Mouse (Mus musculus) heart, embryonic 10.5 days (tissue): Measurements from ENCODE around the gene Iqgap3. TPM values are rescaled to one million over a fixed set of nuclear protein-coding genes. Genes with fewer than 3 reads are reported as not detected.
A peak's percentile ranks its signal among the peaks of the same experiment; 100 is the strongest.

Experiments
- DNase-seq: peaks from one replicate; pipeline ENCODE4 v3.0.0-alpha.2; 2017; ENCODE audit warnings: low spot score
- H3K27ac ChIP-seq: fragments of 300-500 bp; sonication (generic); 2 replicates; pipeline ENCODE4 v1.5.1; 2016; ENCODE audit warnings: mild to moderate bottlenecking
- H3K27me3 ChIP-seq: fragments of 300-500 bp; sonication (generic); 2 replicates; pipeline ENCODE4 v1.6.1; 2016; ENCODE audit warnings: mild to moderate bottlenecking; ENCODE audit not compliant: poor library complexity, insufficient read depth, severe bottlenecking
- H3K36me3 ChIP-seq: fragments of 300-500 bp; sonication (generic); 2 replicates; pipeline ENCODE4 v1.6.1; 2016; ENCODE audit warnings: mild to moderate bottlenecking, moderate library complexity
- H3K4me1 ChIP-seq: fragments of 300-500 bp; sonication (generic); 2 replicates; pipeline ENCODE4 v1.6.1; 2016; ENCODE audit warnings: mild to moderate bottlenecking
- H3K4me3 ChIP-seq: fragments of 300-500 bp; sonication (generic); 2 replicates; pipeline ENCODE4 v1.5.1; 2016; ENCODE audit warnings: mild to moderate bottlenecking, moderate library complexity
- H3K9me3 ChIP-seq: fragments of 300-500 bp; sonication (generic); 2 replicates; pipeline ENCODE4 v1.6.1; 2016; ENCODE audit warnings: mild to moderate bottlenecking, moderate library complexity
- WGBS: fragments of 180-500 bp; shearing (Covaris S2); methylation state at CpG from one replicate; pipeline ENCODE4 v1.1.7; 2016; 5-methylcytosine and 5-hydroxymethylcytosine counted together
- polyA plus RNA-seq: library from polyadenylated mRNA; unstranded; fragments of >200 nt; fragmentation: Nextera tagmentation; extraction: Ambion mirVana; gene quantifications from 2 replicates; pipeline ENCODE4 v1.2.1, GENCODE M21; 2016

The Iqgap3 gene
- 22.0 and 27.4 TPM in 2 replicates for polyA plus RNA-seq

DNA sequence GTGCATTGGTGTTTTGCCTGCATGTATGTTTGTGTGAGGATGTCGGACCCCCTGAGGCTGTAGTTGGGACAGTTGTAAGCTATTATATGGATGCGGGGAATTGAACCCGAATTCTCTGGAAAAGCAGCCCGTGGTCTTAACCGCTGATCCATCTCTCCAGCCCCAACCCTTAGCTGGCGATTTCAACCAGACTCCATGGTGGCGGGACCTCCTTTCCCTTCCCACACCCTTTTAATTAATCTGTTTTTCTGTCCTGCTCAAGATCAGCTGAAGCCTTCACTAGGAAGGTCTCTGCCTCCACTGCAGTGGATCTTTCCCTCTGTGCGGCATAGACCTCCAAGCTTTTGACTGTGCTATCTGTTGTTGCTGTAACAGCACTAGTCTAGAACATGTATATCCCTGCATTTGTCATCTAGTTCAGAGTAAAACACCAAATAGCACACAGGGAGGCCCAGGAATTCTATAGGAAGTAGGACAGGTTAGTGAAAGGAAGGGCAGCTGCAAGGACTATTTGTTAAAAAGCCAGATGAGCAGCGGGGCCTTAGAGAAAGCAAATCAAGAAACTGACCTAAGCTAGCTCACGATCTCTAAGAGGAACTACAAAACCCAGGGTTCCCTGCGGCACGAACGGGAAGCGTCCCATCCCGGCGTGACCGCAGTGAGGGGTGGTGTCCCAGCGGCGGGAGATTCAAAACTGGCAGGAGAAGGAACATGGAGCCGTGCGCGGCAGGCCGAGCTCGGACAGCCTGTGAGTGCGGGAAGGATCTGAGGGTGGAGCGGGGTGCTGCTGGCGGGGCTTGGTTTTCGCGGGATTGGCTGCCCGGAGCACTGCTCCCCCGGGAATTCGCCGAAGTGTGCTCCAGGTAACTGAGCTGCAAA is at the start of gene Iqgap3:
Gene Iqgap3 (plus strand): TSS at position 627 of the 879 bp plus-strand sequence.
- Histone ChIP-seq H3K36me3 (peaks cover 18% of the 10 kb centered on the region), H3K27ac (peak within 1 kb of the TSS; percentile 76), H3K27me3 (no peaks in the 10 kb centered on the region), H3K4me1 (peaks cover 15% of the 10 kb centered on the region), H3K4me3 (peak within 1 kb of the TSS; percentile 70), H3K9me3 (no peaks in the 10 kb centered on the region)
- peak; percentile 93 for DNase-seq
- 18% methylated on average over 33 of the region's 33 CpGs for WGBS

- Histone ChIP-seq H3K27me3 (peaks cover 66% of the 10 kb centered on the region), H3K4me3 (no peak overlapping the region), H3K4me1 (peaks cover 6% of the 10 kb centered on the region; the same call in 1 of the 2 replicates), H3K27ac (no peak overlapping the region), H3K9me3 (no peaks in the 10 kb centered on the region), H3K36me3 (no peaks in the 10 kb centered on the region)
- no peak for DNase-seq
- 63% methylated on average over 5 of the region's 5 CpGs for WGBS
These were observed 48.3 kb upstream of the Iqgap3 start for GRCm38 (mm10) chr3:88033506-88033905.

DNA sequence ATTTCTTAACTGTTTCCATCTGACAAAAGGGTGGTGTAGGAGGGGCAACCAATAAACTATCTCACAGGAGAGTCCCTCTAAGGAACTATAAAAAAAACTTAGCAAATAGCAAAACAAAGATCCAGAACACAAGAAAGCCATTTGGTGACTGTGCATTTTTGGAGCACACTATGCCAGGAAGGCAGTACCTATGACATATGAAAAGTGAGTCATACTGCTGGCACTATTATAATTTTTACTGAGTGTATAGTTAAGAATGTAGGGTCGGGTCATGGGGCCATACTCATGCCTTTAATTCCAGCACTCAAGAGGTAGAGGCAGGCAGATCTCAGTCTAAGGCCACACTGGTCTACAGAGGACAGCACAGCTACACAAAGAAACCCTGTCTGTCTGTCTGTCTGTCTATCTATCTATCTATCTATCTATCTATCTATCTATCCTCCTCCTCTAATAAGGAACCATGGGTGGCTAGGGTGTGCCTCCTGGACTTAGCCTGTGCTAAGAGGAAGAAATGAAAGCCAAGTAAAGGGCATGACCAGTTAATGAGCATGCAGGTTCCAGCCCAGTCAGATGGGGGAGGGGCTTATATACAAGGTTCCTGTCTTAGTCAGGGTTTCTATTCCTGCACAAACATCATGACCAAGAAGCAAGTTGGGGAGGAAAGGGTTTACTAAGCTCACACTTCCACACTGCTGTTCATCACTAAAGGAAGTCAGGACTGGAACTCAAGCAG is 46.0 kb upstream of the Iqgap3 start:
- Histone ChIP-seq H3K27ac (no peak overlapping the region), H3K36me3 (no peaks in the 10 kb centered on the region), H3K9me3 (no peaks in the 10 kb centered on the region), H3K27me3 (peaks cover 69% of the 10 kb centered on the region), H3K4me3 (no peak overlapping the region), H3K4me1 (peaks cover 1% of the 10 kb centered on the region; the same call in 1 of the 2 replicates)
- WGBS = 61% methylated on average over 1 of the region's 1 CpGs
- no peak for DNase-seq

DNA sequence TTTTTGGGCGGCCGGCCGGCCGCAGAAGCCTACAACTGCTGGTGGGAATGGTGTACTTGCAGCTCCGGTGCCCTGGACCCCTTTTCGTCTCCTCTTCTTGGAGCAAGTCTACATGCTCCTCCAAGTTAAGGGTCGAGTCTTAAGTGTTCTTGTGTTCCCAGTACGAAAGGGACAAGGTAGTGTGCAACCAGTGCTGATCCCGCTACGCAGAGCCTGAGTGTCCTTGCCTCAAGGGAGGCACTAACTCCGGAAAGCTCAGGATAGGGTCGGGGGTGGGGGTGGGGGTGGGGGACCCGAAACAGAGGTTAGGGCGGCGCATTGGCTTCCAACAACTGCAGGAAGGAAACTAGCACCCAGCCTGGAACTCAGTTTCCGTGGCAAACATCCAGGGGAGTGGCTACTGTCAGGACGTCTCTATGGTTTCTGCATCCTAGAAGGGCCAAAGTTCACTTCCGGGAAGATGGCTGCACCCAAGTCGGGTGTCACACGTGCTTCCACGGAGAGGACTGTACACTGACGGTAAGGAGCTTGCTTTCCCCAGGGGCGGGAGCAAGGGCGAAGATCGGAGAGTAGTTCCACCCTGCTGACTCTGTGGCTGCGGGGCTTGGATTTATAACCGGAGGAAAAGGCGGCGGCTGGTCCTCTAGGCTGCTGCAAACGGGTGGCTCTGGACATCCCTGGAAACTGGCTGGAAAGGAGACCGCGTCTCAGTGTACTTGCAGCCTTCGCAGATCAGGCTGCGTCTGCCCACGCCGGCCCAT is 38.9 kb upstream of the Iqgap3 start, which contains the start of gene Gpatch4:
Gene Gpatch4 (plus strand): TSS at position 448 of the 761 bp plus-strand sequence.
- H3K27me3 ChIP-seq = peaks cover 34% of the 10 kb centered on the region
- peaks cover 10% of the 10 kb centered on the region; the same call in 1 of the 2 replicates for H3K36me3 ChIP-seq
- peak within 1 kb of the TSS; percentile 86 for H3K27ac ChIP-seq
- H3K4me3 ChIP-seq = peak within 1 kb of the TSS; percentile 78
- DNase-seq = peak; percentile 95
- H3K4me1 ChIP-seq = peaks cover 5% of the 10 kb centered on the region; the same call in 1 of the 2 replicates
- WGBS = 7% methylated on average over 36 of the region's 36 CpGs
- H3K9me3 ChIP-seq = no peaks in the 10 kb centered on the region

GRCm38 (mm10) chr3:88049532-88049931 is 32.2 kb upstream of the Iqgap3 start:
- no peaks in the 10 kb centered on the region for H3K27me3 ChIP-seq
- no peak overlapping the region for H3K27ac ChIP-seq
- H3K4me1 ChIP-seq = peaks cover 8% of the 10 kb centered on the region; the same call in 1 of the 2 replicates
- peaks cover 62% of the 10 kb centered on the region for H3K36me3 ChIP-seq
- DNase-seq = no peak
- H3K9me3 ChIP-seq = no peaks in the 10 kb centered on the region
- WGBS = 66% methylated on average over 3 of the region's 3 CpGs
- no peak overlapping the region for H3K4me3 ChIP-seq

DNA sequence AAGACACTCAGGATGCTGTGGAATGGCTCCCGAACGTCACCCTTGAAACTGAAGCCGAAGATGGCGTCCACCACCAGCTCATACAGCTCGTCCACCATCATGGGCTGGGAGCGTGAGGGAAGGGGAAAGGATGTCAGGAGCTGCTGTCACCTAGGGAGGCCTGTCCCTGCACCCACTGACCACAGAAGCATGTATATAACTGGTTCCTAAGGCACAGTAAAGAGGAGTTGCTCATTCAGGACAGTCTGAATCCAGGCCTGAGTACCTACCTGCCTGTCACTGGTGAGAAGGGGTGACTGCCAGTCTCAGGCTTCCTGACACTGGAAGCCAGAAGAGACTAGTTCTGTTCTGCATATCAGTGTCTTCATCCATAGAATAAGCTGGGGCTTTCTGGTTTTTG is 24.7 kb upstream of the Iqgap3 start:
- Histone ChIP-seq H3K27me3 (no peaks in the 10 kb centered on the region), H3K36me3 (peaks cover 50% of the 10 kb centered on the region), H3K27ac (no peak overlapping the region), H3K4me3 (peak overlapping the region; percentile 95; the same call in 1 of the 2 replicates), H3K9me3 (no peaks in the 10 kb centered on the region), H3K4me1 (peaks cover 20% of the 10 kb centered on the region)
- WGBS = 85% methylated on average over 6 of the region's 6 CpGs
- DNase-seq = no peak

DNA sequence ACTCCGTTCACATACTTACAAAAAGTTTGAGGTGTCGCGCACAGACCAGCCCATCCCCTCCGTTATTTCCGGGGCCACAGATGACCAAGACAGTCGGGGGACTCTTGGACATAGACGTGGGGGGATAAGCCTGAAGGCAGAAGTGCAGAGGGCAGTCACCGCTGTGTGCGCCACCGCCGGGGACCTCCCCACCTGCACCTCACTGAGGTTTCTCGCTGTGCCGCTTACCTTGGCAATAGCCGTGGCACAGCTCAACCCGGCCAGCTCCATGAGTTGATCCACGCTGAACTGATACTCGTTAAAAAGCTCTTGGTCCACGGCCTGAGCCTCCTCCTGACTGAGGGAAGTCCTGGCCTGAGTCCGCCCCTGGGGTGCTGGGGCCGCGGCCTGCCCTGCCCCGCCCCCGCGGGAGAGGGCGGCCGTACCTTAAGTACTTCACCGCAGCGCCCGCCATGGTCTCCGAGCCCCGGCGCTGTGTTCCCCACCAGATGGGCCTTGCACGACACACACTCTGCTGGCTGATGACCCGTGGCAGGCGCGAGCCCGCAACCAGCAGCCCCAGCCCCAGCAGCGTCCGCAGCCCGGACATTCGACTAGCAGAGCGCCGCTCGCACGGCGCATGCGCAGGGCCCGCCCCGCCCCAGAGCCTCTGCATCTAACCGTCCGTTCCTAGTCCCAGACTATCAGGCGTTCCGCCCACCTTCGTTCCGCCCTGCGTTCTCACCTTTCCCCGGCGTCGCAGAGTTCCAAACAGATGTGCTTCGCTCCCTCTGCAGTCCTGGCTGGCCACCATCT is 23.7 kb upstream of the Iqgap3 start, which contains the start of gene Naxe:
Gene Naxe (minus strand): TSS at position 594 of the 795 bp plus-strand sequence.
- peaks cover 40% of the 10 kb centered on the region for H3K36me3 ChIP-seq
- H3K27ac ChIP-seq = peak within 1 kb of the TSS; percentile 95
- under 1% methylated on average over 60 of the region's 60 CpGs for WGBS
- peaks cover 20% of the 10 kb centered on the region for H3K4me1 ChIP-seq
- DNase-seq = peak; percentile 97
- no peaks in the 10 kb centered on the region for H3K27me3 ChIP-seq
- H3K4me3 ChIP-seq = peak within 1 kb of the TSS; percentile 95
- no peaks in the 10 kb centered on the region for H3K9me3 ChIP-seq

DNA sequence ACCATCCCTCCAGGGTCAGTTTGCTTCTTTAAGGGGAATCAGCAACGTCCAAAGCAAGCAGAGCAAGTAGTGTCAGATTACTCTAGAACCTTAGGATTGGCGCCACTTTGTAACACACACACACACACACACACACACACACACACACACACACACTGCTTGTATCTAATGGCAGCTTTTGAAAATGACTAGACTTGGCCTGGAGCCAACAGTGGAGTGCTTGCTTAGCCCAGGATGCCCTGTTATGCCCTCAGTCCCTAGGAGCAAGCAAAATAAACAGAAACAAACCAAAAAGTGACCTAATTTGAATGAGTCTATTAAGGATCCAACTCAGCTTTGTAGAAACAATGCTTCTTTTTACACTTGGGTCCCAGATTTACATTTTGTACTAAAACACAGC is 13.4 kb upstream of the Iqgap3 start:
- WGBS = 42% methylated on average over 2 of the region's 2 CpGs
- Histone ChIP-seq H3K27ac (no peak overlapping the region), H3K4me1 (no peaks in the 10 kb centered on the region), H3K4me3 (no peak overlapping the region), H3K27me3 (peaks cover 29% of the 10 kb centered on the region), H3K36me3 (no peaks in the 10 kb centered on the region), H3K9me3 (no peaks in the 10 kb centered on the region)
- DNase-seq = no peak

- H3K4me3 ChIP-seq = no peak overlapping the region
- H3K27ac ChIP-seq = no peak overlapping the region
- peak; percentile 91 for DNase-seq
- H3K36me3 ChIP-seq = no peaks in the 10 kb centered on the region
- no peaks in the 10 kb centered on the region for H3K9me3 ChIP-seq
- H3K27me3 ChIP-seq = peaks cover 35% of the 10 kb centered on the region
- 2% methylated on average over 5 of the region's 5 CpGs for WGBS
- H3K4me1 ChIP-seq = no peaks in the 10 kb centered on the region
These were observed 10.0 kb upstream of the Iqgap3 start for GRCm38 (mm10) chr3:88071783-88072182.

DNA sequence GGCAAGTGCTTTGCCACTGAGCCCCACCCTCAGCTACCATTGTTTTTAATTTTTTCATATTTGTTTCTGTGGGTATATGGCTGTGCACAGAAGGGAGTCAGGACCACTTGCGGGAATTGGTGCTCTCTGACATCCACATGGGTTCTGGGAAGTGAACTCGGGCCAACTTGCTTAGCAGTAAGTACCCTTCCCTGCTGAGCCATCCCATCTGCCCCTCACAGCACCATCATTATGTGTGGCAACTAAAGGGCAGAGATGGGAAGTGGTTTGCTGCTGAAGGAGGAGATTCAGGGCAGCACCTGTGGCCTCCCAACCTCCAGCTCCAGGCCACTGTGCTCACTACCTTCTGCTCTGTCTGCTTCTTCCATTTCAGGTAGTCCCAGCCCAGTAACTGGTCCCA is 8.1 kb upstream of the Iqgap3 start:
- Histone ChIP-seq H3K27ac (no peak overlapping the region), H3K9me3 (no peaks in the 10 kb centered on the region), H3K27me3 (peaks cover 35% of the 10 kb centered on the region), H3K36me3 (no peaks in the 10 kb centered on the region), H3K4me1 (no peaks in the 10 kb centered on the region), H3K4me3 (no peak overlapping the region)
- no peak for DNase-seq
- WGBS = 64% methylated on average over 2 of the region's 2 CpGs

DNA sequence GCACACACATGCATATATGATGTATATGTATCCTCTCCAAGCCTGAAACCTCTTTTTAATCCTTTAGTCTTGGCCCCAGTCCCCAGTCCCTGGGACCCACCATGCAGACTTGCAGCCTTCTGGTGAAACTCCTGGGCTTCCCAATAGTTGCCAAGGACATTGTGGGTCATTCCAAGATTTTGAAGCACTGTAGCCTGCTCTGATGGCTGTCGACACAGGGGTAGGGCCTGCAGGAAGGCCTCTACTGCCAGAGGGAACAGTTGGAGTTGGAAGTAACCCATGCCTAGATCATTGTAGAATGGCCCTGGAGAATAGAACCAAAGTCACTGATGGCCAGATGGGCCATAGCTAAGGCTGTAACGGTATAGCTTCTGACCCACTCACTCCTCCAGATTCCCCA is 7.4 kb upstream of the Iqgap3 start:
- Histone ChIP-seq H3K27me3 (peaks cover 35% of the 10 kb centered on the region), H3K36me3 (no peaks in the 10 kb centered on the region), H3K4me3 (no peak overlapping the region), H3K4me1 (no peaks in the 10 kb centered on the region), H3K27ac (no peak overlapping the region), H3K9me3 (no peaks in the 10 kb centered on the region)
- WGBS = 46% methylated on average over 2 of the region's 2 CpGs
- DNase-seq = no peak

GRCm38 (mm10) chr3:88074766-88075165 is 7.0 kb upstream of the Iqgap3 start:
- 75% methylated on average over 8 of the region's 8 CpGs for WGBS
- Histone ChIP-seq H3K4me1 (no peaks in the 10 kb centered on the region), H3K27me3 (peaks cover 34% of the 10 kb centered on the region), H3K36me3 (no peaks in the 10 kb centered on the region), H3K9me3 (no peaks in the 10 kb centered on the region), H3K27ac (no peak overlapping the region), H3K4me3 (no peak overlapping the region)
- no peak for DNase-seq
